8 mouse cellular contexts compared by ENCODE assay signal in genomic region chr1:185681610-185682457, GRCm38 (mm10).
DNase-seq lines count a peak whose midpoint lies in the region; ATAC-seq and TF ChIP-seq lines count a peak whose summit lies in the region.

No protein-coding gene starts in this region.

- no peaks in the 10 kb centered on the region for H3K9me3 ChIP-seq in limb, embryonic 11.5 days (ENCODE audit: control insufficient read depth, low read length)
- H3K9me3 ChIP-seq in midbrain, embryonic 15.5 days: no peaks in the 10 kb centered on the region
- H3K9me3 ChIP-seq in stomach, embryonic 15.5 days: no peaks in the 10 kb centered on the region

- no peak for ATAC-seq in CD4-positive, CD25-positive, alpha-beta regulatory T cell, adult 4 months
- ATAC-seq in limb, embryonic 11.5 days (ENCODE audit: insufficient number of reproducible peaks, low FRiP score, low TSS enrichment, low read depth): no peak
- ATAC-seq in midbrain, embryonic 15.5 days (replicated peaks): peak; percentile 80; the same call in 1 of the 2 replicates
- no peak for ATAC-seq in stomach, embryonic 15.5 days (ENCODE audit: insufficient read depth, low FRiP score, low read depth)

- peak; percentile 32 for DNase-seq in CD4-positive, CD25-positive, alpha-beta regulatory T cell, adult 2 months (ENCODE audit: low read depth, low spot score)
- DNase-seq in embryo, embryonic 11 days: peak; percentile 78
- peak; percentile 81 to 85 for DNase-seq in gastrocnemius, postnatal 4 days (ENCODE audit: low spot score in 2 of 2)
- peak; percentile 69 for DNase-seq in kidney, adult 2 months
- DNase-seq in limb, embryonic 11.5 days (ENCODE audit: low spot score): peak; percentile 92

- H3K9ac ChIP-seq in limb, embryonic 11.5 days (ENCODE audit: low read length): no peak overlapping the region
- no peak overlapping the region for H3K9ac ChIP-seq in midbrain, embryonic 15.5 days
- H3K9ac ChIP-seq in stomach, embryonic 15.5 days: no peak overlapping the region

- no peak for TF ChIP-seq POLR2A in kidney, adult 2 months (IDR thresholded peaks at IDR 0.05; ENCODE audit: low read depth, low read length)

- 39% methylated on average over 21 of the region's 21 CpGs for WGBS in kidney, adult 2 months
- WGBS in limb, embryonic 11.5 days: 46% methylated on average over 21 of the region's 21 CpGs
- 32% methylated on average over 21 of the region's 21 CpGs for WGBS in midbrain, embryonic 15.5 days
- 20% methylated on average over 21 of the region's 21 CpGs for WGBS in stomach, embryonic 15.5 days

- no peak overlapping the region for H3K4me2 ChIP-seq in limb, embryonic 11.5 days (ENCODE audit: low read depth, severe bottlenecking)
- peak overlapping the region; percentile 20; the same call in 1 of the 2 replicates for H3K4me2 ChIP-seq in midbrain, embryonic 15.5 days
- H3K4me2 ChIP-seq in stomach, embryonic 15.5 days: peak overlapping the region; percentile 33; the same call in 1 of the 2 replicates

- H3K4me3 ChIP-seq in kidney, adult 2 months (ENCODE audit: insufficient read depth, low read depth, low read length): no peak overlapping the region
- H3K4me3 ChIP-seq in limb, embryonic 11.5 days (ENCODE audit: low read depth, low read length): no peak overlapping the region
- no peak overlapping the region for H3K4me3 ChIP-seq in midbrain, embryonic 15.5 days
- H3K4me3 ChIP-seq in stomach, embryonic 15.5 days (replicated peaks): no peak overlapping the region

- no peaks in the 10 kb centered on the region for H3K4me1 ChIP-seq in kidney, adult 2 months (ENCODE audit: control insufficient read depth, insufficient read depth, low read length)
- H3K4me1 ChIP-seq in limb, embryonic 11.5 days (ENCODE audit: control insufficient read depth, insufficient read depth, low read length): 0 out of 2 replicates have a peak, but pooled peaks cover 3% of the 10 kb centered on the region
- no peaks in the 10 kb centered on the region for H3K4me1 ChIP-seq in midbrain, embryonic 15.5 days
- no peaks in the 10 kb centered on the region for H3K4me1 ChIP-seq in stomach, embryonic 15.5 days

- no peaks in the 10 kb centered on the region for H3K27me3 ChIP-seq in kidney, adult 2 months (replicated peaks; ENCODE audit: control insufficient read depth, insufficient read depth, low read length)
- H3K27me3 ChIP-seq in limb, embryonic 11.5 days (ENCODE audit: control insufficient read depth, insufficient read depth, low read length): no peaks in the 10 kb centered on the region
- H3K27me3 ChIP-seq in midbrain, embryonic 15.5 days (replicated peaks): no peaks in the 10 kb centered on the region
- H3K27me3 ChIP-seq in stomach, embryonic 15.5 days (replicated peaks): no peaks in the 10 kb centered on the region

- peak; percentile 86 for TF ChIP-seq CTCF in kidney, adult 2 months (conservative IDR thresholded peaks at IDR 0.05; ENCODE audit: insufficient read depth, insufficient read length, low read depth, low read length)

- H3K27ac ChIP-seq in kidney, adult 2 months (ENCODE audit: insufficient read depth, low read depth, low read length): no peak overlapping the region
- H3K27ac ChIP-seq in limb, embryonic 11.5 days (replicated peaks; ENCODE audit: low read depth, low read length): no peak overlapping the region
- H3K27ac ChIP-seq in midbrain, embryonic 15.5 days: no peak overlapping the region
- H3K27ac ChIP-seq in stomach, embryonic 15.5 days: peak overlapping the region; percentile 51

- H3K36me3 ChIP-seq in kidney, adult 2 months (ENCODE audit: control insufficient read depth, insufficient read depth, low read length): no peaks in the 10 kb centered on the region
- H3K36me3 ChIP-seq in limb, embryonic 11.5 days (ENCODE audit: control insufficient read depth, insufficient read depth, low read length): no peaks in the 10 kb centered on the region
- no peaks in the 10 kb centered on the region for H3K36me3 ChIP-seq in midbrain, embryonic 15.5 days (replicated peaks)
- no peaks in the 10 kb centered on the region for H3K36me3 ChIP-seq in stomach, embryonic 15.5 days

Comparison
In these comparisons a context has a peak if more than half of its experiments do, and no peak if none do; other contexts are left out.
1. DNase-seq: peak in every context shown above with its lines; median percentile 92 in limb, embryonic 11.5 days; 83 in gastrocnemius, postnatal 4 days; 78 in embryo, embryonic 11 days; 69 in kidney, adult 2 months; 32 in CD4-positive, CD25-positive, alpha-beta regulatory T cell, adult 2 months.